Mouse (Mus musculus) lung, postnatal 0 days (tissue): ENCODE data around the gene Lats2.

Experiments used
- CTCF ChIP-seq: IDR thresholded peaks from 2 replicates; pipeline ENCODE4 v1.5.1; 2016; ENCODE audit warnings: antibody characterized with exemption, mild to moderate bottlenecking
- EP300 ChIP-seq: IDR thresholded peaks from 2 replicates; pipeline ENCODE4 v1.6.1; 2016; ENCODE audit warnings: antibody characterized with exemption, mild to moderate bottlenecking, control low read depth

- TF ChIP-seq EP300 (no peak), CTCF (no peak)
Measured at GRCm38 (mm10) chr14:57692517-57693130, 65.6 kb downstream of the Lats2 start.
